Mouse (Mus musculus): ENCODE data around the gene Pcgf2.

The Pcgf2 gene

GRCm38 (mm10) chr11:97689861-97690260, 10.4 kb downstream of the Pcgf2 start:
- POLR2A ChIA-PET = interaction anchor here (0.6 to 20.0 kb wide), 12 partner anchors 9 to 88 kb away, joined by 3 to 941 read pairs (median 5); partner anchors contain the start of gene Mllt6 (in 2 of the 4)

GRCm38 (mm10) chr11:97687061-97687460, 13.2 kb downstream of the Pcgf2 start:
- ChIA-PET CTCF (interaction anchor here in 3 of 4 experiments (1.3 to 2.0 kb wide), 8 partner anchors 10 to 55 kb away, joined by 4 to 14 read pairs (median 9); no protein-coding TSS in a partner anchor), POLR2A (interaction anchor here (1.1 to 2.1 kb wide), 39 partner anchors 7 to 600 kb away, joined by 3 to 46 read pairs (median 9); partner anchors contain the start of genes Pcgf2 (in 3 of the 4), Mllt6 (in 2 of the 4), 1700001P01Rik (in 1 of the 4) and Pip4k2b (in 1 of the 4))

More at GRCm38 (mm10) chr11:97689861-97690260, 10.4 kb downstream of the Pcgf2 start:
- CTCF ChIA-PET = interaction anchor here (0.6 to 5.1 kb wide), 29 partner anchors 8 to 882 kb away, joined by 3 to 46 read pairs (median 3); partner anchors contain the start of gene Psmb3 (in 2 of the 4)

- ChIA-PET CTCF (interaction anchor here in 3 of 4 experiments (0.5 to 2.0 kb wide), 13 partner anchors 9 to 1380 kb away, joined by 3 to 14 read pairs (median 6); no protein-coding TSS in a partner anchor), POLR2A (interaction anchor here (0.7 to 2.1 kb wide), 48 partner anchors 8 to 600 kb away, joined by 3 to 46 read pairs (median 8); partner anchors contain the start of genes Pcgf2 (in 3 of the 4), Psmb3 (in 3 of the 4), Mllt6 (in 2 of the 4) and 1700001P01Rik (in 1 of the 4))
These were observed 13.9 kb downstream of the Pcgf2 start for GRCm38 (mm10) chr11:97686322-97686908.

GRCm38 (mm10) chr11:97685613-97686321, 14.5 kb downstream of the Pcgf2 start, which contains the start of gene Cisd3:
Cisd3 (plus strand) TSS chr11:97685826.
- POLR2A ChIA-PET = interaction anchor here (0.7 to 2.1 kb wide), 46 partner anchors 8 to 599 kb away, joined by 3 to 46 read pairs (median 8); partner anchors contain the start of genes Pcgf2 (in 3 of the 4), Psmb3 (in 3 of the 4), Mllt6 (in 2 of the 4) and 1700001P01Rik (in 1 of the 4)
- CTCF ChIA-PET = interaction anchor here in 3 of 4 experiments (0.5 to 2.0 kb wide), 12 partner anchors 8 to 1381 kb away, joined by 3 to 14 read pairs (median 6); no protein-coding TSS in a partner anchor

- ChIA-PET POLR2A (interaction anchor here (0.6 to 29.4 kb wide), 25 partner anchors 9 to 265 kb away, joined by 3 to 941 read pairs (median 6); partner anchors contain the start of genes Mllt6 (in 2 of the 4), 1700001P01Rik (in 1 of the 4), Pcgf2 (in 1 of the 4) and Psmb3 (in 1 of the 4)), CTCF (interaction anchor here in 3 of 4 experiments (0.9 to 1.3 kb wide), 5 partner anchors 11 to 40 kb away, joined by 3 to 11 read pairs (median 5); no protein-coding TSS in a partner anchor)
These were observed 15.5 kb downstream of the Pcgf2 start for GRCm38 (mm10) chr11:97684766-97685165.

GRCm38 (mm10) chr11:97684063-97684680, 16.1 kb downstream of the Pcgf2 start:
- CTCF ChIA-PET = interaction anchor here in 3 of 4 experiments (0.7 to 1.3 kb wide), 8 partner anchors 11 to 270 kb away, joined by 3 to 11 read pairs (median 4); no protein-coding TSS in a partner anchor
- POLR2A ChIA-PET = interaction anchor here (0.6 to 29.4 kb wide), 32 partner anchors 9 to 269 kb away, joined by 3 to 941 read pairs (median 4); partner anchors contain the start of genes Mllt6 (in 2 of the 4), Psmb3 (in 2 of the 4), 1700001P01Rik (in 1 of the 4) and Arhgap23 (in 1 of the 4)

- ChIA-PET CTCF (interaction anchor here in 1 of 4 experiments (1.0 kb wide), 1 partner anchor 9 kb away, joined by 5 read pairs; no protein-coding TSS in a partner anchor), POLR2A (interaction anchor here (0.7 to 29.4 kb wide), 10 partner anchors 9 to 94 kb away, joined by 3 to 970 read pairs (median 6); partner anchors contain the start of genes Mllt6 (in 2 of the 4), Epop (in 1 of the 4), Pcgf2 (in 1 of the 4) and Psmb3 (in 1 of the 4))
These were observed 17.7 kb downstream of the Pcgf2 start for GRCm38 (mm10) chr11:97682504-97683055.

GRCm38 (mm10) chr11:97680430-97680829, 19.9 kb downstream of the Pcgf2 start:
- CTCF ChIA-PET = interaction anchor here in 3 of 4 experiments (0.8 to 6.6 kb wide), 7 partner anchors 10 to 733 kb away, joined by 3 to 42 read pairs (median 4); no protein-coding TSS in a partner anchor
- POLR2A ChIA-PET = interaction anchor here (0.9 to 29.4 kb wide), 12 partner anchors 11 to 120 kb away, joined by 3 to 970 read pairs (median 4); partner anchors contain the start of genes Mllt6 (in 2 of the 4), Psmb3 (in 2 of the 4) and Pcgf2 (in 1 of the 4)

- CTCF ChIA-PET = interaction anchor here (0.5 to 6.6 kb wide), 21 partner anchors 8 to 1149 kb away, joined by 3 to 58 read pairs (median 5); partner anchors contain the start of genes Cisd3 (in 1 of the 4) and Pcgf2 (in 1 of the 4)
These were observed 22.0 kb downstream of the Pcgf2 start for GRCm38 (mm10) chr11:97678301-97678700.

GRCm38 (mm10) chr11:97677842-97678241, 22.5 kb downstream of the Pcgf2 start:
- POLR2A ChIA-PET = interaction anchor here (0.6 to 29.4 kb wide), 43 partner anchors 8 to 367 kb away, joined by 3 to 970 read pairs (median 4); partner anchors contain the start of genes Psmb3 (in 3 of the 4), Cisd3 (in 2 of the 4), Mllt6 (in 2 of the 4) and Pcgf2 (in 2 of the 4)
- CTCF ChIA-PET = interaction anchor here (0.5 to 6.6 kb wide), 30 partner anchors 8 to 368 kb away, joined by 3 to 58 read pairs (median 4); partner anchors contain the start of genes Epop (in 2 of the 4), Cisd3 (in 1 of the 4), Pcgf2 (in 1 of the 4) and Psmb3 (in 1 of the 4)

More at GRCm38 (mm10) chr11:97678301-97678700, 22.0 kb downstream of the Pcgf2 start:
- POLR2A ChIA-PET = interaction anchor here (0.6 to 29.4 kb wide), 34 partner anchors 8 to 103 kb away, joined by 3 to 970 read pairs (median 4); partner anchors contain the start of genes Psmb3 (in 3 of the 4), Cisd3 (in 2 of the 4), Mllt6 (in 2 of the 4) and Pcgf2 (in 2 of the 4)

- ChIA-PET CTCF (interaction anchor here (0.5 to 6.6 kb wide), 31 partner anchors 9 to 1324 kb away, joined by 3 to 58 read pairs (median 4); partner anchors contain the start of genes Epop (in 2 of the 4), Cisd3 (in 1 of the 4), Pcgf2 (in 1 of the 4) and Psmb3 (in 1 of the 4)), POLR2A (interaction anchor here (0.6 to 29.4 kb wide), 43 partner anchors 8 to 367 kb away, joined by 3 to 970 read pairs (median 4); partner anchors contain the start of genes Psmb3 (in 3 of the 4), Cisd3 (in 2 of the 4), Mllt6 (in 2 of the 4) and Pcgf2 (in 2 of the 4))
These were observed 22.9 kb downstream of the Pcgf2 start for GRCm38 (mm10) chr11:97677381-97677780.

GRCm38 (mm10) chr11:97676050-97676754, 24.1 kb downstream of the Pcgf2 start:
- POLR2A ChIA-PET = interaction anchor here (0.6 to 29.4 kb wide), 29 partner anchors 8 to 235 kb away, joined by 3 to 970 read pairs (median 6); partner anchors contain the start of genes Mllt6 (in 3 of the 4), Cisd3 (in 2 of the 4), Epop (in 2 of the 4) and Pcgf2 (in 2 of the 4)
- CTCF ChIA-PET = interaction anchor here (0.6 to 6.6 kb wide), 12 partner anchors 9 to 84 kb away, joined by 3 to 58 read pairs (median 6); partner anchors contain the start of gene Cisd3 (in 1 of the 4)

GRCm38 (mm10) chr11:97673148-97673547, 27.1 kb downstream of the Pcgf2 start:
- POLR2A ChIA-PET = interaction anchor here (0.6 to 29.4 kb wide), 38 partner anchors 8 to 1399 kb away, joined by 3 to 970 read pairs (median 5); partner anchors contain the start of genes Mllt6 (in 3 of the 4), Pcgf2 (in 3 of the 4), Cisd3 (in 2 of the 4) and Epop (in 2 of the 4)
- CTCF ChIA-PET = interaction anchor here (0.6 to 12.1 kb wide), 16 partner anchors 9 to 124 kb away, joined by 3 to 174 read pairs (median 5); partner anchors contain the start of gene Psmb3 (in 1 of the 4)

GRCm38 (mm10) chr11:97671177-97671527, 29.1 kb downstream of the Pcgf2 start:
- ChIA-PET POLR2A (interaction anchor here (0.5 to 29.4 kb wide), 42 partner anchors 0 to 585 kb away, joined by 3 to 970 read pairs (median 6); partner anchors contain the start of genes Mllt6 (in 4 of the 4), Cwc25 (in 2 of the 4), Epop (in 2 of the 4) and Pcgf2 (in 2 of the 4)), CTCF (interaction anchor here (0.5 to 12.1 kb wide), 22 partner anchors 9 to 357 kb away, joined by 3 to 174 read pairs (median 4); no protein-coding TSS in a partner anchor)
